Mouse (Mus musculus) intestine, embryonic 14.5 days (tissue): ENCODE data around the gene Brpf1. TPM values are rescaled to one million over a fixed set of nuclear protein-coding genes. Genes with fewer than 3 reads are reported as not detected.
"Not testable (repeated sequence)": the region's sequence is repeated elsewhere in the genome, so short reads cannot be mapped to it uniquely, and the experiment has no call there.

Source experiments
- ATAC-seq: fragments of 200-750 bp; cut with Nextera tagmentation; replicated peaks from 2 replicates; pipeline ENCODE4 v1.8.0; 2017; ENCODE audit warnings: low read depth, moderate number of reproducible peaks, moderate TSS enrichment, moderate library complexity; ENCODE audit not compliant: low FRiP score, low TSS enrichment
- DNase-seq: peaks from one replicate; pipeline ENCODE4 v3.0.0-alpha.2; 2018; ENCODE audit warnings: low spot score
- H3K27ac ChIP-seq: fragments of 300-500 bp; sonication (generic); 2 replicates; pipeline ENCODE4 v1.5.1; 2014; ENCODE audit warnings: low read depth, mild to moderate bottlenecking, control low read depth
- H3K27me3 ChIP-seq: fragments of 300-500 bp; sonication (generic); replicated peaks from 2 replicates; pipeline ENCODE4 v1.6.1; 2014; ENCODE audit warnings: low read length, control low read depth; ENCODE audit not compliant: control insufficient read depth, insufficient read depth
- H3K36me3 ChIP-seq: fragments of 300-500 bp; sonication (generic); 2 replicates; pipeline ENCODE4 v1.6.1; 2014; ENCODE audit warnings: low read length, control low read depth; ENCODE audit not compliant: control insufficient read depth, insufficient read depth
- H3K4me1 ChIP-seq: fragments of 300-500 bp; sonication (generic); replicated peaks from 2 replicates; pipeline ENCODE4 v1.6.1; 2014; ENCODE audit warnings: low read length, control low read depth, mixed read lengths; ENCODE audit not compliant: control insufficient read depth, insufficient read depth
- H3K4me2 ChIP-seq: fragments of 300-500 bp; sonication (generic); 2 replicates; pipeline ENCODE4 v1.6.1; 2014; ENCODE audit warnings: low read length
- H3K4me3 ChIP-seq: fragments of 300-500 bp; sonication (generic); 2 replicates; pipeline ENCODE4 v1.5.1; 2014; ENCODE audit warnings: low read depth, low read length, control low read depth, mixed read lengths
- H3K9ac ChIP-seq: fragments of 300-500 bp; sonication (generic); 2 replicates; pipeline ENCODE4 v1.6.1; 2014; ENCODE audit warnings: mild to moderate bottlenecking, low read length
- H3K9me3 ChIP-seq: fragments of 300-500 bp; sonication (generic); 2 replicates; pipeline ENCODE4 v1.6.1; 2016; ENCODE audit warnings: low read length, control low read depth; ENCODE audit not compliant: control insufficient read depth
- WGBS: fragments of 180-500 bp; shearing (Covaris S2); extraction: QIAGEN DNeasy Blood & Tissue Kit; methylation state at CpG from one replicate; pipeline ENCODE4 v1.1.7; 2014; 5-methylcytosine and 5-hydroxymethylcytosine counted together
- polyA plus RNA-seq: library from polyadenylated mRNA; unstranded; fragments of >200 nt; fragmentation: Nextera tagmentation; extraction: Ambion mirVana; gene quantifications from 2 replicates; pipeline ENCODE4 v1.2.1, GENCODE M21; 2014

The Brpf1 gene
- polyA plus RNA-seq, 1 experiment from 2014 or later, result 21.6 TPM

DNA sequence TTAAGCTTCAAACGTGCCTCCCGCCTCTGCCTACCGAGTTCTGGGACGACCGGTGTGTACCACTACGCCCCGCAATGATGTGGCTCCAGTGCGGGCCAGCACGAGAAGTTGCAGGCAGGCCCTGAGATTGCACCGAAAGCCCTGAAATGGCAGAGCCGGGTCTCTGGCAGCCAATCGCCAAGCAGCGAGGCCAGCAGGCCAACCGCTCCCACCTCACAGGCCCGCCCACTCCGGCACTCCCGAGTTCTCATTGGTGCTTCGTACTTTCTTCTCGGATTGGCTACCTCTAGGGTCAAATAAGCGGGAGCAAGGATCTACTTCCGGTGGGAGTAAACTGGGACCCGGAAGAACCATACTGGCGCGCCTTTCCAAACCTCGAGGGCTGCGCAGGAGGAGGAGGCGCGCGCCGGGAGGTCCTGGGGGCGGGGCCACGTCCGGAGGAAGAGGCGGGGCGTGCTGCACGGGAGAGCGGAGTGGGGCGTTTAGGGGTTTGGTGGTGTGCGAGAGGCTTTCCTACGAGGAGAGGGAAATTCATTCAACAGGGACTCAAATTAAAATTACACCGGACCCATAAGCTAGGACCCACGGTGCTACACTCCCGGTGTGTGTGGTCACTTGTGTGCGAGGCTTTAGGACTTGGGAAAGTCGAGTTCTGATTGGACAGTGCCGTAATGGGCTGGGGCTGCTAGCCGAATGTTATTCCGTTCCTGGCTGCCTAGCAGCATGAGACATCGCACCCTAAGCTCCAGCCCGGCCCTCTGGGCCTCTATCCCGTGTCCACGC is 19.8 kb downstream of the Brpf1 start, which contains the start of gene Ogg1:
TSS of gene Ogg1 (plus strand) at position 440 of the 783 bp plus-strand sequence.
- Histone ChIP-seq H3K4me1 (0 out of 2 replicates have a peak, but pooled peaks cover 3% of the 10 kb centered on the region), H3K4me3 (peak within 1 kb of the TSS; percentile 67), H3K4me2 (peak within 1 kb of the TSS; percentile 81), H3K36me3 (peaks cover 43% of the 10 kb centered on the region), H3K27me3 (no peaks in the 10 kb centered on the region), H3K9ac (peak within 1 kb of the TSS; percentile 64), H3K27ac (peak within 1 kb of the TSS; percentile 91), H3K9me3 (no peaks in the 10 kb centered on the region)
- DNase-seq (peak; percentile 98), ATAC-seq (peak; percentile 98)
- WGBS, result under 1% methylated on average over 52 of the region's 52 CpGs

DNA sequence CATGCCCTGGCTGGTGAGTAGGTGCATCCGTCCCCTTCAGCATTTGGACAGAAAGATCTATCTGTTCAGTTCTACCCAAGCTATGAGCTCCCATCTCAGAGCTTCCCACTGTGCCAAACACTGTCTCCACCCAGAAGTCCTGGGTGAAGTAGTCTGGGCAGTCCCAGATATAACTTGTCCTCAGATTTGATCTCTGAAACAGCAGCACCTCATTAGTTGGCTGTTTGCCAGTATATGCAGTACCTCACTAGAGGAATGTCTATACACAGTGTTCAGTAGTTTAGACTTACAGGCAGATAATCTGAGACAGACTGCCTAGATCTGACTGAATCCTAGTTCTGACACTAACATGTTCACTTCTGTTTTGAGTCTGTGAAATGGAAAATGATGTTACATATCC is 22.5 kb downstream of the Brpf1 start:
- no peak for DNase-seq
- H3K36me3 ChIP-seq, result peaks cover 30% of the 10 kb centered on the region
- H3K27ac ChIP-seq, result no peak overlapping the region
- H3K4me3 ChIP-seq, result no peak overlapping the region
- ATAC-seq, result no peak
- no peak overlapping the region for H3K9ac ChIP-seq
- no peaks in the 10 kb centered on the region for H3K9me3 ChIP-seq
- WGBS, result 86% methylated on average over 1 of the region's 1 CpGs
- H3K4me1 ChIP-seq, result 0 out of 2 replicates have a peak, but pooled peaks cover 3% of the 10 kb centered on the region
- H3K27me3 ChIP-seq, result no peaks in the 10 kb centered on the region
- H3K4me2 ChIP-seq, result no peak overlapping the region

DNA sequence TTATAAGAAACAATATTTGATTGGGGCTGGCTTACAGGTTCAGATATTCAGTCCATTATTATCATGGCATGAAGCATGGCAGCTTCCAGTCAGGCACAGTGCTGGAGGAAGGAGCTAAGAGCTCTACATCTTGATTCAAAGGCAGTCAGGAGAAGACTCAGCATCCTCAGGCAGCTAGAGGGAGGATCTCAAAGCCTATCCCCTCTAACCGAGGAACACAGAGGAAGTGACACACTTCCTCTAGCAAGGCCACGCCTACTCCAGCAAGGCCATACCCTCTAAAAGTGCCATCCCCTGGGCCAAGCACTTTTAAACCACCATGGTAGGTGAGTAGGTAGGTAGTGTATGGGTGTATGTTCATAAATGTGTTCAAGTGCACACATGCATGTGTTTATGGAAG is 23.6 kb downstream of the Brpf1 start:
- Histone ChIP-seq H3K9ac (no peak overlapping the region), H3K27me3 (no peaks in the 10 kb centered on the region), H3K27ac (no peak overlapping the region), H3K4me2 (no peak overlapping the region), H3K4me3 (no peak overlapping the region), H3K4me1 (0 out of 2 replicates have a peak, but pooled peaks cover under 1% of the 10 kb centered on the region), H3K36me3 (peaks cover 31% of the 10 kb centered on the region), H3K9me3 (no peaks in the 10 kb centered on the region)
- ATAC-seq (no peak), DNase-seq (no peak)
- 57% methylated on average over 2 of the region's 2 CpGs for WGBS

DNA sequence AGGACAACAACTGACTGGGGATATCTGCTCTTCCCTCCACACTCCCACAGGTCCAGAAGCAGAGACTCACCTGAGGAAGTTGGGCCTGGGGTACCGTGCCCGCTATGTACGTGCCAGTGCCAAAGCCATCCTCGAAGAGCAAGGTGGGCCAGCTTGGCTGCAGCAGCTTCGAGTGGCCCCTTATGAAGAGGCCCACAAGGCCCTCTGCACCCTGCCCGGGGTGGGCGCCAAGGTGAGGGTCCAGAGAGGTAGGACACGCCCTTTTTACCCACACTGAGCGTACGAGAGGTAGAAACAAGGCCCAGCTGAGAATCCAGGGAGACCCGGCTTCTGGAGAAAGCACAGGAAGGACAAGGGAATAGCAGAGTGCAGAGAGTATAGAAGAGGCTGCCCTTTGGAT is 24.8 kb downstream of the Brpf1 start:
- Histone ChIP-seq H3K4me1 (no peaks in the 10 kb centered on the region), H3K36me3 (peaks cover 40% of the 10 kb centered on the region), H3K9me3 (no peaks in the 10 kb centered on the region), H3K9ac (no peak overlapping the region), H3K4me3 (no peak overlapping the region), H3K27me3 (no peaks in the 10 kb centered on the region), H3K4me2 (no peak overlapping the region), H3K27ac (no peak overlapping the region)
- DNase-seq, result no peak
- WGBS, result 88% methylated on average over 11 of the region's 11 CpGs
- no peak for ATAC-seq

DNA sequence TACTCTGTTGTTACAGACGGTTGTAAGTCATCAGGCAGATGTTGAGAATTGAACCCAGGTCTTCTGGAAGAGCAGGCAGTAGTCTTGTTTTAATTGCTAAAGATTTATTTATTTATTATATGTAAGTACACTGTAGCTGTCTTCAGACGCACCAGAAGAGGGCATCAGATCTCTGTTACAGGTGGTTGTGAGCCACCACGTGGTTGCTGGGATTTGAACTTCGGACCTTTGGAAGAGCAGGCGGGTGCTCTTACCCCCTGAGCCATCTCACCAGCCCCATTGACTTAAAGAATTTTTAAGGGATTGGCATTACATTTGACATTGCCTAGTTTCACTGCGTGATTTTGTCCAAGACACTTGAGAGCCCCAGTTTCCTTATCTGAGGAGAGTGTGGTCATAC is 25.8 kb downstream of the Brpf1 start:
- not testable (repeated sequence) for H3K4me2 ChIP-seq, H3K9me3 ChIP-seq, DNase-seq, H3K27me3 ChIP-seq, H3K4me1 ChIP-seq, ATAC-seq, H3K4me3 ChIP-seq, H3K9ac ChIP-seq
- 68% methylated on average over 6 of the region's 6 CpGs for WGBS
- Histone ChIP-seq H3K27ac (0 out of 2 replicates have a peak overlapping the region, but pooled peaks have one; percentile 19), H3K36me3 (peaks cover 49% of the 10 kb centered on the region)

DNA sequence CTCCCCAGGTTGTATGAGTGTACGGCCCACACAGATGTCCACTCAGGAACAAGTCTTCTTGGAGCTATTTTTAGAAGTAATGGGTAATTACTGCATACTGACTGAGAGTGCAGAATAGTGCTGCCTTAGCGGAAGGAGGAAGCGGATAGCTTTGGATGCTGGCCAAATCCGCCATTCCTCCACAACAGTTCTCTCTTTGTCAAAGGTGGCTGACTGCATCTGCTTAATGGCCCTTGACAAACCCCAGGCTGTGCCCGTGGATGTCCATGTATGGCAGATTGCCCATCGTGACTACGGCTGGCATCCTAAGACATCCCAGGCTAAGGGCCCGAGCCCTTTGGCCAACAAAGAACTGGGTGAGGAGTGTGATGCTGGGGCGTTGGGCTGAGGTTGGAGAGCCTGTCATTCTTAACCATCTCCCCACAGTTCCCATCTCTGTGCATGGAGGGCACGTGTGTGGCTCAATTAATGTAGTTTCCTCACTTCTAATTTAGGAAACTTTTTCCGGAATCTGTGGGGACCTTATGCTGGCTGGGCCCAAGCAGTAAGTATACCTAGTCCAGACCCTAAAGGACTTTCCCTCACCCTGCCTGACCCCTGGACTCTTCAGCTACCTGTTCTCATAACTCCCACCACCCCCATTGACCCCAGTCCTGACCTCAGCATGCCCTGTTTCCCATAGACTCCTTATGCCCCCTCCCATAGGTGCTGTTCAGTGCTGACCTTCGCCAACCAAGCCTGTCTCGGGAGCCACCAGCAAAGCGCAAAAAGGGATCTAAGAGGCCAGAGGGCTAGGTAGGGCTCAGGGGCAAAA is 26.4 kb downstream of the Brpf1 start:
- H3K4me2 ChIP-seq, result no peak overlapping the region
- ATAC-seq, result peak; percentile 68

DNA sequence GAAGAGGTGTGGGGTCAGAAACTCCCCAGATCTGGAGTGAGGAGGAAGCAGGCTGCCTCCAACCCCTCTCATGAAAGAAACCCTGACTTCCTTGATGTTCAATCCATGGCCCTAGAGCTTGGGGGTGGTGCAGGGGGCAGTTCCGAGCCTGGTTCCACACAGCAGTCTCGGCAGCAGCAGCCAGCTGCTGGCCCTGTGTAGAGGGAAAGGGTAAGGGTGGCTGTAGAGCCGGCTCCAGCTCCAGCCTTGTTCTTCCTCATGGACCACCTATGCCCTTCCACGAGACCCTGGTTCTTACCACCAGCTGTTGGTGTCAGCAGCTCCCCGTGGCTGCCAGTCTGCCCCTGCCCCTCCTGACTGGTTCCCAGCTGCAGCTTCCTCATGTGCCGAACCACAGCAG is 27.3 kb downstream of the Brpf1 start:
- no peak overlapping the region for H3K4me2 ChIP-seq
- H3K4me3 ChIP-seq, result no peak overlapping the region
- WGBS, result 73% methylated on average over 6 of the region's 6 CpGs
- DNase-seq (no peak), ATAC-seq (no peak)
- no peaks in the 10 kb centered on the region for H3K4me1 ChIP-seq
- no peak overlapping the region for H3K9ac ChIP-seq
- no peaks in the 10 kb centered on the region for H3K27me3 ChIP-seq
- no peaks in the 10 kb centered on the region for H3K9me3 ChIP-seq
- no peak overlapping the region for H3K27ac ChIP-seq
- peaks cover 64% of the 10 kb centered on the region for H3K36me3 ChIP-seq

More for the DNA sequence above, 26.4 kb downstream of the Brpf1 start:
- Histone ChIP-seq H3K4me1 (no peaks in the 10 kb centered on the region), H3K9ac (no peak overlapping the region), H3K9me3 (no peaks in the 10 kb centered on the region), H3K36me3 (peaks cover 55% of the 10 kb centered on the region), H3K4me3 (no peak overlapping the region), H3K27ac (peak overlapping the region; percentile 19; the same call in 1 of the 2 replicates), H3K27me3 (no peaks in the 10 kb centered on the region)
- peak; percentile 72 for DNase-seq
- WGBS, result 66% methylated on average over 14 of the region's 14 CpGs

DNA sequence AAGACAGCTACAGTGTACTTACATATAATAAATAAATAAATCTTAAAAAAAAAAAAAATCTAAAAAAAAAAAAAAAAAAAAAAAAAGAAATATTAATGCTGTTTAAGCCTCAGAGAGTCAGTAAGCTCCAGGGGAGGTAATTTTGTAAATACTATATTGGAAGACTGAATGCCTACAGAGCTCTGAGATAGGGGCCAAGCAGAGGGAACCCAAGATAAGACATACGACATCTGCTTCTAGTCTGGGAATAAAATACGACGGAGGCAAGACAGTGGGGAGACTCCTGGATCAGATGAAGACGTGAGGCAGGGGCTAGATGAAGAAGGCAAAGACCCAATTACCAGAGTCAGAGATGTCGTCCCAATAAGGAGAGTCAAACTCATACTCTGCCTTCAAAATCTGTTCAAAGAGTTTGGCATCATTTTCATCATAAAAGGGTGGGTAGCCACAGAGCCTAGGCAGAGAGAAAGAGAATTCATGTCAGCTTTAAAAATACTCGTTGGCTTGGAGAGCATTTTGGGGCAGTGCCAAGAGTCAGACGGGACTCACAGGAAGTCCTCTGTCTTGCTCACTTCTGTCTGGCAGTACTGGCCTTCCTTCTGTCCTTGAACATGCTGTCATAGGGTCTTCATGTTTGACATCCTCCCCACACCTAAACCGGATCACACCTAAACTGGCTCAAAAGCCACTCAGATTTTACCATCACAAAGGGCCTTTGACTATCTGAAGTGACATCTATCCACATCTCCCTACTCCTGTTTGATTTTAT is 30.1 kb downstream of the Brpf1 start:
- DNase-seq, result no peak
- no peak overlapping the region for H3K4me2 ChIP-seq
- no peaks in the 10 kb centered on the region for H3K9me3 ChIP-seq
- ATAC-seq, result no peak
- WGBS, result 63% methylated on average over 8 of the region's 8 CpGs
- no peak overlapping the region for H3K27ac ChIP-seq
- peaks cover 68% of the 10 kb centered on the region for H3K36me3 ChIP-seq
- no peak overlapping the region for H3K4me3 ChIP-seq
- no peaks in the 10 kb centered on the region for H3K27me3 ChIP-seq
- no peak overlapping the region for H3K9ac ChIP-seq
- peaks cover 5% of the 10 kb centered on the region; the same call in 1 of the 2 replicates for H3K4me1 ChIP-seq
